Mouse (Mus musculus) megakaryocyte, embryonic 14.5 days (primary cell): ENCODE measurements around the gene Rasa3.

Experiments used
- FLI1 ChIP-seq: IDR thresholded peaks from 2 replicates; pipeline ENCODE4 v1.6.1; 2012; ENCODE audit warnings: low read length, inconsistent platforms, mixed read lengths
- GATA1 ChIP-seq: IDR thresholded peaks from 3 replicates; pipeline ENCODE4 v1.6.1; 2012; ENCODE audit warnings: mixed read lengths, low read length, inconsistent platforms, borderline replicate concordance

- TF ChIP-seq GATA1 (no peak), FLI1 (no peak)
Observed at GRCm38 (mm10) chr8:13548831-13549230, 128.6 kb downstream of the Rasa3 start.
